Mouse (Mus musculus): ENCODE data around the gene Drg2. TPM values are rescaled to one million over a fixed set of nuclear protein-coding genes. Genes with fewer than 3 reads are reported as not detected.

Gene Drg2
- 86.5 and 95.8 TPM in 2 replicates for polyA plus RNA-seq (2014; fragmentation: Nextera tagmentation; extraction: Ambion mirVana)

GRCm38 (mm10) chr11:60454080-60454744 lies at the start of gene Drg2:
Gene Drg2 (plus strand): TSS chr11:60454591.
- peaks cover 31% of the 10 kb centered on the region for H3K36me3 ChIP-seq (replicated peaks; ENCODE audit: control insufficient read depth, insufficient read depth)
- ATAC-seq (ENCODE audit: low FRiP score) = peak; percentile 93
- 5% methylated on average over 27 of the region's 27 CpGs for WGBS
- DNase-seq (ENCODE audit: low spot score) = peak; percentile 95
- H3K9me3 ChIP-seq (ENCODE audit: control insufficient read depth, low read length) = no peaks in the 10 kb centered on the region
- peak within 1 kb of the TSS; percentile 73 for H3K4me3 ChIP-seq (replicated peaks; ENCODE audit: low read length)
- H3K27me3 ChIP-seq (ENCODE audit: control insufficient read depth, insufficient read depth, low read length) = no peaks in the 10 kb centered on the region
- H3K27ac ChIP-seq = peak within 1 kb of the TSS; percentile 57; the same call in 1 of the 2 replicates
- H3K4me1 ChIP-seq (replicated peaks; ENCODE audit: control insufficient read depth, insufficient read depth, low read length) = peaks cover 8% of the 10 kb centered on the region
- peak within 1 kb of the TSS; percentile 85 for H3K9ac ChIP-seq
- H3K4me2 ChIP-seq (replicated peaks) = peak within 1 kb of the TSS; percentile 95

GRCm38 (mm10) chr11:60406606-60407005 lies 47.8 kb upstream of the Drg2 start:
- Histone ChIP-seq H3K27me3 (ENCODE audit: control insufficient read depth, insufficient read depth, low read length) (no peaks in the 10 kb centered on the region), H3K9me3 (ENCODE audit: control insufficient read depth, low read length) (no peaks in the 10 kb centered on the region), H3K9ac (no peak overlapping the region), H3K4me2 (replicated peaks) (no peak overlapping the region), H3K4me1 (replicated peaks; ENCODE audit: control insufficient read depth, insufficient read depth, low read length) (no peaks in the 10 kb centered on the region), H3K36me3 (replicated peaks; ENCODE audit: control insufficient read depth, insufficient read depth) (peaks cover 77% of the 10 kb centered on the region), H3K4me3 (replicated peaks; ENCODE audit: low read length) (no peak overlapping the region), H3K27ac (no peak overlapping the region)
- DNase-seq (ENCODE audit: low spot score) = no peak
- no peak for ATAC-seq (ENCODE audit: low FRiP score)
- WGBS = 100% methylated on average over 1 of the region's 1 CpGs

GRCm38 (mm10) chr11:60412173-60412572 lies 42.2 kb upstream of the Drg2 start:
- Histone ChIP-seq H3K4me1 (replicated peaks; ENCODE audit: control insufficient read depth, insufficient read depth, low read length) (peaks cover 13% of the 10 kb centered on the region), H3K4me2 (replicated peaks) (no peak overlapping the region), H3K9ac (0 out of 2 replicates have a peak overlapping the region, but pooled peaks have one; percentile 39), H3K27ac (no peak overlapping the region), H3K36me3 (replicated peaks; ENCODE audit: control insufficient read depth, insufficient read depth) (peaks cover 23% of the 10 kb centered on the region), H3K27me3 (ENCODE audit: control insufficient read depth, insufficient read depth, low read length) (no peaks in the 10 kb centered on the region), H3K9me3 (ENCODE audit: control insufficient read depth, low read length) (no peaks in the 10 kb centered on the region), H3K4me3 (replicated peaks; ENCODE audit: low read length) (no peak overlapping the region)
- 9% methylated on average over 3 of the region's 3 CpGs for WGBS
- DNase-seq (ENCODE audit: low spot score) (peak; percentile 95), ATAC-seq (ENCODE audit: low FRiP score) (no peak)

- WGBS = 90% methylated on average over 2 of the region's 2 CpGs
- Histone ChIP-seq H3K27ac (no peak overlapping the region), H3K4me3 (replicated peaks; ENCODE audit: low read length) (no peak overlapping the region), H3K9ac (no peak overlapping the region), H3K9me3 (ENCODE audit: control insufficient read depth, low read length) (no peaks in the 10 kb centered on the region), H3K36me3 (replicated peaks; ENCODE audit: control insufficient read depth, insufficient read depth) (peaks cover 16% of the 10 kb centered on the region), H3K4me1 (replicated peaks; ENCODE audit: control insufficient read depth, insufficient read depth, low read length) (peaks cover 13% of the 10 kb centered on the region), H3K4me2 (replicated peaks) (no peak overlapping the region), H3K27me3 (ENCODE audit: control insufficient read depth, insufficient read depth, low read length) (no peaks in the 10 kb centered on the region)
- no peak for ATAC-seq (ENCODE audit: low FRiP score)
- no peak for DNase-seq (ENCODE audit: low spot score)
These were observed 41.5 kb upstream of the Drg2 start for GRCm38 (mm10) chr11:60412921-60413320.

- no peaks in the 10 kb centered on the region for H3K27me3 ChIP-seq (ENCODE audit: control insufficient read depth, insufficient read depth, low read length)
- H3K4me2 ChIP-seq (replicated peaks) = peak overlapping the region; percentile 56
- no peaks in the 10 kb centered on the region for H3K36me3 ChIP-seq (replicated peaks; ENCODE audit: control insufficient read depth, insufficient read depth)
- WGBS = under 1% methylated on average over 21 of the region's 21 CpGs
- H3K9ac ChIP-seq = peak overlapping the region; percentile 77
- peak overlapping the region; percentile 93 for H3K4me3 ChIP-seq (replicated peaks; ENCODE audit: low read length)
- no peaks in the 10 kb centered on the region for H3K9me3 ChIP-seq (ENCODE audit: control insufficient read depth, low read length)
- H3K4me1 ChIP-seq (replicated peaks; ENCODE audit: control insufficient read depth, insufficient read depth, low read length) = peaks cover 29% of the 10 kb centered on the region
- DNase-seq (ENCODE audit: low spot score) (no peak), ATAC-seq (ENCODE audit: low FRiP score) (no peak; the same call in 1 of the 2 replicates)
- peak overlapping the region; percentile 77 for H3K27ac ChIP-seq
These were observed 37.8 kb upstream of the Drg2 start for GRCm38 (mm10) chr11:60416590-60416962.

GRCm38 (mm10) chr11:60416963-60417716 lies 37.3 kb upstream of the Drg2 start, which contains the start of gene Gid4:
Gene Gid4 (plus strand): TSS chr11:60417145.
- ATAC-seq (ENCODE audit: low FRiP score) = peak; percentile 97
- WGBS = under 1% methylated on average over 71 of the region's 81 CpGs
- peak within 1 kb of the TSS; percentile 89 for H3K9ac ChIP-seq
- peak within 1 kb of the TSS; percentile 93 for H3K4me3 ChIP-seq (replicated peaks; ENCODE audit: low read length)
- peak; percentile 99 for DNase-seq (ENCODE audit: low spot score)
- H3K4me1 ChIP-seq (replicated peaks; ENCODE audit: control insufficient read depth, insufficient read depth, low read length) = peaks cover 29% of the 10 kb centered on the region
- H3K27me3 ChIP-seq (ENCODE audit: control insufficient read depth, insufficient read depth, low read length) = no peaks in the 10 kb centered on the region
- H3K4me2 ChIP-seq (replicated peaks) = peak within 1 kb of the TSS; percentile 93
- H3K9me3 ChIP-seq (ENCODE audit: control insufficient read depth, low read length) = no peaks in the 10 kb centered on the region
- peak within 1 kb of the TSS; percentile 92 for H3K27ac ChIP-seq
- no peaks in the 10 kb centered on the region for H3K36me3 ChIP-seq (replicated peaks; ENCODE audit: control insufficient read depth, insufficient read depth)

- peak within 1 kb of the TSS; percentile 89 for H3K9ac ChIP-seq
- no peaks in the 10 kb centered on the region for H3K9me3 ChIP-seq (ENCODE audit: control insufficient read depth, low read length)
- H3K4me2 ChIP-seq (replicated peaks) = peak within 1 kb of the TSS; percentile 93
- ATAC-seq (ENCODE audit: low FRiP score) (peak; percentile 28), DNase-seq (ENCODE audit: low spot score) (no peak)
- H3K36me3 ChIP-seq (replicated peaks; ENCODE audit: control insufficient read depth, insufficient read depth) = no peaks in the 10 kb centered on the region
- peak within 1 kb of the TSS; percentile 92 for H3K27ac ChIP-seq
- H3K4me3 ChIP-seq (replicated peaks; ENCODE audit: low read length) = peak within 1 kb of the TSS; percentile 93
- peaks cover 29% of the 10 kb centered on the region for H3K4me1 ChIP-seq (replicated peaks; ENCODE audit: control insufficient read depth, insufficient read depth, low read length)
- no peaks in the 10 kb centered on the region for H3K27me3 ChIP-seq (ENCODE audit: control insufficient read depth, insufficient read depth, low read length)
- WGBS = under 1% methylated on average over 36 of the region's 39 CpGs
These were observed 36.5 kb upstream of the Drg2 start, which contains the start of gene Atpaf2 for GRCm38 (mm10) chr11:60417717-60418472. Gene Atpaf2 (minus strand): TSS chr11:60418457.

GRCm38 (mm10) chr11:60418473-60418803 lies 36.0 kb upstream of the Drg2 start:
- Histone ChIP-seq H3K9ac (peak overlapping the region; percentile 89), H3K36me3 (replicated peaks; ENCODE audit: control insufficient read depth, insufficient read depth) (no peaks in the 10 kb centered on the region), H3K27me3 (ENCODE audit: control insufficient read depth, insufficient read depth, low read length) (no peaks in the 10 kb centered on the region), H3K27ac (no peak overlapping the region), H3K4me1 (replicated peaks; ENCODE audit: control insufficient read depth, insufficient read depth, low read length) (peaks cover 29% of the 10 kb centered on the region), H3K4me2 (replicated peaks) (peak overlapping the region; percentile 93), H3K4me3 (replicated peaks; ENCODE audit: low read length) (peak overlapping the region; percentile 93), H3K9me3 (ENCODE audit: control insufficient read depth, low read length) (no peaks in the 10 kb centered on the region)
- no peak for ATAC-seq (ENCODE audit: low FRiP score)
- WGBS = 35% methylated on average over 6 of the region's 6 CpGs
- DNase-seq (ENCODE audit: low spot score) = no peak
